Mouse (Mus musculus) kidney, postnatal 0 days (tissue): ENCODE measurements at regions not wholly inside any gene's neighbourhood (a gene's known extent, or its start where the extent isn't known, plus 50 kb on each side); places are given as distances from the start of the nearest gene placed in this dataset.
A peak's percentile ranks its signal among the peaks of the same experiment; 100 is the strongest.

Experiments used
- ATAC-seq: fragments of 200-750 bp; cut with Nextera tagmentation; replicated peaks from 2 replicates; pipeline ENCODE4 v1.8.0; 2017; ENCODE audit warnings: low read depth, moderate number of reproducible peaks, moderate TSS enrichment, moderate library complexity; ENCODE audit not compliant: low FRiP score
- DNase-seq: peaks from one replicate; pipeline ENCODE4 v3.0.0-alpha.2; 2016; ENCODE audit warnings: low spot score
- H3K27ac ChIP-seq: fragments of 300-500 bp; sonication (generic); 2 replicates; pipeline ENCODE4 v1.5.1; 2014; ENCODE audit warnings: mild to moderate bottlenecking
- H3K27me3 ChIP-seq: fragments of 300-500 bp; sonication (generic); 2 replicates; pipeline ENCODE4 v1.6.1; 2014; ENCODE audit warnings: low read length, mixed read lengths; ENCODE audit not compliant: insufficient read depth
- H3K36me3 ChIP-seq: fragments of 300-500 bp; sonication (generic); 2 replicates; pipeline ENCODE4 v1.6.1; 2014; ENCODE audit warnings: low read length, mixed read lengths; ENCODE audit not compliant: insufficient read depth
- H3K4me1 ChIP-seq: fragments of 300-500 bp; sonication (generic); replicated peaks from 2 replicates; pipeline ENCODE4 v1.6.1; 2014; ENCODE audit warnings: antibody characterized with exemption, low read length, mixed read lengths; ENCODE audit not compliant: insufficient read depth
- H3K4me2 ChIP-seq: fragments of 300-500 bp; sonication (generic); 2 replicates; pipeline ENCODE4 v1.6.1; 2014; ENCODE audit warnings: mild to moderate bottlenecking, low read length, moderate library complexity, mixed read lengths
- H3K4me3 ChIP-seq: fragments of 300-500 bp; sonication (generic); replicated peaks from 2 replicates; pipeline ENCODE4 v1.5.1; 2014; ENCODE audit warnings: low read depth, low read length
- H3K9ac ChIP-seq: fragments of 300-500 bp; sonication (generic); 2 replicates; pipeline ENCODE4 v1.6.1; 2014; ENCODE audit warnings: low read depth, low read length
- H3K9me3 ChIP-seq: fragments of 300-500 bp; sonication (generic); replicated peaks from 2 replicates; pipeline ENCODE4 v1.6.1; 2016; ENCODE audit warnings: low read length, inconsistent platforms, mixed read lengths
- CTCF ChIP-seq: IDR thresholded peaks from 2 replicates; pipeline ENCODE4 v1.5.1; 2016; ENCODE audit warnings: antibody characterized with exemption, low read depth, mild to moderate bottlenecking, moderate library complexity
- WGBS: fragments of 180-500 bp; shearing (Covaris S2); extraction: QIAGEN DNeasy Blood & Tissue Kit; methylation state at CpG from one replicate; pipeline ENCODE4 v1.1.7; 2014; 5-methylcytosine and 5-hydroxymethylcytosine counted together

DNA sequence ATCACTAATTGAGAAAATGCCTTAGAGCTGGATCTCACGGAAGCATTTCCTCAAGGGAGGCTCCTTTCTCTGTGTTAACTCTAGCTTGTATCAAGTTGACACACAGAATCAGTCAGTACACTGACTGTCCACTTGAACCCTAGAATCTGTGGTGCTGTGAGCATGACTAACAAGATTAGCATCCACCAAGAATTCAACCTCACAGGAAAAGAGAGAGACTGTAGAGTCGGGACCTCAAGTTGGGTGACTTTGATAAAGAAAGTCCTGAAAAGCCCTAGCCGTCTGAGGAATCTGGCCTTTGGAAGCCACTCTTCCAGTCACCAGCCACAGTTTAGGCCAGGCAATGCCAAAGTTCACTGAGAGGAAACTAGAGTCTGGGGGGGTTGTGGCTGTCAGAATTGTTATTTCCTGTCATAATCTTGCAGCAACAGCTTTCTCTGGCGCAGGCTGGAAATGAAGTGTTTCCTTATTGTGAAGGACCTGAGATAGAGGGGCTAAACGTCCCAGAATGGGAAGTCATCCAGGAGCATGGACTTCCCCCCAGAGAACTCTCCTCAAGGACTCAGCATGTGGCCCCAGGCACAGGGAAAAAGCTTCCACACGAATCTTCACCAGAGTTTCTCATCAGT is 97.9 kb downstream of the Irs2 start:
- Histone ChIP-seq H3K27me3 (peaks cover 3% of the 10 kb centered on the region; the same call in 1 of the 2 replicates), H3K27ac (peak overlapping the region; percentile 68), H3K9me3 (no peaks in the 10 kb centered on the region), H3K4me2 (no peak overlapping the region), H3K4me1 (no peaks in the 10 kb centered on the region; the same call in 1 of the 2 replicates), H3K4me3 (no peak overlapping the region), H3K9ac (no peak overlapping the region), H3K36me3 (no peaks in the 10 kb centered on the region)
- 38% methylated on average over 6 of the region's 6 CpGs for WGBS
- DNase-seq: peak; percentile 86
- no peak for TF ChIP-seq CTCF
- ATAC-seq: peak; percentile 43; the same call in 1 of the 2 replicates

- no peaks in the 10 kb centered on the region; the same call in 1 of the 2 replicates for H3K4me1 ChIP-seq
- TF ChIP-seq CTCF: no peak
- H3K27me3 ChIP-seq: peaks cover 3% of the 10 kb centered on the region; the same call in 1 of the 2 replicates
- H3K36me3 ChIP-seq: no peaks in the 10 kb centered on the region
- no peak overlapping the region for H3K4me3 ChIP-seq
- ATAC-seq (no peak), DNase-seq (no peak)
- no peak overlapping the region for H3K9ac ChIP-seq
- WGBS: 80% methylated on average over 6 of the region's 6 CpGs
- no peak overlapping the region for H3K4me2 ChIP-seq
- no peak overlapping the region for H3K27ac ChIP-seq
- no peaks in the 10 kb centered on the region for H3K9me3 ChIP-seq
Observed at GRCm38 (mm10) chr8:10909155-10909554, 99.1 kb downstream of the Irs2 start.

DNA sequence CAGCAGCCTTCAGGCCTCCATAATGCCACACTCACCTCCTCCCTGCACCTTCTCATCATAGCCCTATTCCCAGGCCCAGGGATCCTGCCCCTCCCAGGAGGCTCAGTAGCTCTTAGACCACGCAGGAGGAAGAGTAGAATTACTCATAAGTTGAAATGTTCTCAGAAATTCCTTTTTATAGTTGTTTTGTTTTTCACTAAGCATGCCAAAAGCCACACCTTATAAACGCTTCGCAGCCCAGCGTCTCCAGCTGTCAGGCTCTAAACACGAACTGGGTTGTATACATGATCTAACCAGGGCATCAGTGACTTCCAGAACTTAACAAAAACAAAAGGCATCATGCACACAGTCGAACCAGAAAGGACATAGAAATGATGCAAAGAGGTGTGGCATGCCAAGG is 101.9 kb downstream of the Irs2 start:
- no peaks in the 10 kb centered on the region for H3K36me3 ChIP-seq
- H3K9me3 ChIP-seq: no peaks in the 10 kb centered on the region
- no peak overlapping the region for H3K9ac ChIP-seq
- no peaks in the 10 kb centered on the region; the same call in 1 of the 2 replicates for H3K4me1 ChIP-seq
- no peak overlapping the region for H3K4me3 ChIP-seq
- TF ChIP-seq CTCF: no peak
- WGBS: 45% methylated on average over 6 of the region's 6 CpGs
- H3K27me3 ChIP-seq: no peaks in the 10 kb centered on the region
- no peak for DNase-seq
- no peak for ATAC-seq
- H3K27ac ChIP-seq: no peak overlapping the region
- H3K4me2 ChIP-seq: no peak overlapping the region

- 77% methylated on average over 5 of the region's 5 CpGs for WGBS
- ATAC-seq (no peak), DNase-seq (no peak)
- no peaks in the 10 kb centered on the region for H3K9me3 ChIP-seq
- H3K9ac ChIP-seq: no peak overlapping the region
- no peaks in the 10 kb centered on the region for H3K27me3 ChIP-seq
- no peaks in the 10 kb centered on the region; the same call in 1 of the 2 replicates for H3K4me1 ChIP-seq
- no peak overlapping the region for H3K4me2 ChIP-seq
- H3K36me3 ChIP-seq: no peaks in the 10 kb centered on the region
- no peak overlapping the region for H3K4me3 ChIP-seq
- TF ChIP-seq CTCF: no peak
- no peak overlapping the region for H3K27ac ChIP-seq
Observed at GRCm38 (mm10) chr8:10905761-10906160, 102.5 kb downstream of the Irs2 start.

- ATAC-seq (no peak), DNase-seq (no peak)
- WGBS: 73% methylated on average over 2 of the region's 2 CpGs
Observed at GRCm38 (mm10) chr8:10903957-10904356, 104.3 kb downstream of the Irs2 start.

GRCm38 (mm10) chr8:10901954-10902353 is 106.3 kb downstream of the Irs2 start:
- Histone ChIP-seq H3K4me3 (no peak overlapping the region), H3K4me2 (no peak overlapping the region), H3K9ac (no peak overlapping the region), H3K36me3 (no peaks in the 10 kb centered on the region), H3K27ac (no peak overlapping the region), H3K4me1 (0 out of 2 replicates have a peak, but pooled peaks cover 13% of the 10 kb centered on the region), H3K27me3 (no peaks in the 10 kb centered on the region), H3K9me3 (no peaks in the 10 kb centered on the region)
- ATAC-seq: no peak
- no peak for DNase-seq
- WGBS: 93% methylated on average over 4 of the region's 4 CpGs
- no peak for TF ChIP-seq CTCF

More at GRCm38 (mm10) chr8:10903957-10904356, 104.3 kb downstream of the Irs2 start:
- H3K9ac ChIP-seq: no peak overlapping the region
- no peak overlapping the region for H3K27ac ChIP-seq
- no peaks in the 10 kb centered on the region for H3K36me3 ChIP-seq
- no peak overlapping the region for H3K4me3 ChIP-seq
- H3K4me1 ChIP-seq: 0 out of 2 replicates have a peak, but pooled peaks cover 11% of the 10 kb centered on the region
- no peaks in the 10 kb centered on the region for H3K9me3 ChIP-seq
- H3K27me3 ChIP-seq: no peaks in the 10 kb centered on the region
- no peak overlapping the region for H3K4me2 ChIP-seq
- TF ChIP-seq CTCF: no peak
